Mouse (Mus musculus) brain, adult 2 months (tissue): Measurements from ENCODE around the gene Litaf.

Experiments
- DNase-seq: peaks from one replicate; pipeline ENCODE4 v3.0.0; 2011; ENCODE audit warnings: low read depth, low spot score

The Litaf gene

GRCm38 (mm10) chr16:11066029-11066832, at the start of gene Litaf:
Gene Litaf (minus strand): TSS chr16:11066157.
- DNase-seq = peak; percentile 99

- DNase-seq = peak; percentile 70
Measured at GRCm38 (mm10) chr16:11109198-11109740, 43.3 kb upstream of the Litaf start.

GRCm38 (mm10) chr16:11104905-11105304, 38.9 kb upstream of the Litaf start:
- DNase-seq = no peak

GRCm38 (mm10) chr16:11097301-11097700, 31.3 kb upstream of the Litaf start:
- no peak for DNase-seq

- no peak for DNase-seq
Measured at GRCm38 (mm10) chr16:11093717-11094386, 27.9 kb upstream of the Litaf start.

- peak; percentile 85 for DNase-seq
Measured at GRCm38 (mm10) chr16:11092523-11092922, 26.6 kb upstream of the Litaf start.

- DNase-seq = no peak
Measured at GRCm38 (mm10) chr16:11092061-11092460, 26.1 kb upstream of the Litaf start.

- DNase-seq = peak; percentile 50
Measured at GRCm38 (mm10) chr16:11090836-11091570, 25.0 kb upstream of the Litaf start.

- peak; percentile 67 for DNase-seq
Measured at GRCm38 (mm10) chr16:11086856-11087588, 21.1 kb upstream of the Litaf start.

GRCm38 (mm10) chr16:11086299-11086698, 20.3 kb upstream of the Litaf start:
- DNase-seq = no peak

GRCm38 (mm10) chr16:11084181-11084580, 18.2 kb upstream of the Litaf start:
- DNase-seq = no peak

GRCm38 (mm10) chr16:11078216-11078869, 12.4 kb upstream of the Litaf start:
- no peak for DNase-seq

GRCm38 (mm10) chr16:11077601-11078201, 11.7 kb upstream of the Litaf start:
- DNase-seq = peak; percentile 48

- DNase-seq = peak; percentile 68
Measured at GRCm38 (mm10) chr16:11073060-11073459, 7.1 kb upstream of the Litaf start.

- no peak for DNase-seq
Measured at GRCm38 (mm10) chr16:11072454-11072853, 6.5 kb upstream of the Litaf start.

GRCm38 (mm10) chr16:11071887-11072286, 5.9 kb upstream of the Litaf start:
- DNase-seq = peak; percentile 26

GRCm38 (mm10) chr16:11071176-11071575, 5.2 kb upstream of the Litaf start:
- peak; percentile 96 for DNase-seq

GRCm38 (mm10) chr16:11069710-11070420, 3.9 kb upstream of the Litaf start:
- peak; percentile 30 for DNase-seq

GRCm38 (mm10) chr16:11069271-11069670, 3.3 kb upstream of the Litaf start:
- no peak for DNase-seq

GRCm38 (mm10) chr16:11068666-11069065, 2.7 kb upstream of the Litaf start:
- no peak for DNase-seq
